Mouse (Mus musculus) olfactory bulb, adult 2 months (tissue): ENCODE results near the gene Mmachc.
"Not testable (repeated sequence)": the region's sequence is repeated elsewhere in the genome, so short reads cannot be mapped to it uniquely, and the experiment has no call there.

Experiments used
- CTCF ChIP-seq: fragments of 200-500 bp; IDR thresholded peaks from 2 replicates; pipeline ENCODE4 v1.5.1; 2012; ENCODE audit warnings: low read depth, mild to moderate bottlenecking, low read length, moderate library complexity; ENCODE audit not compliant: insufficient read depth
- POLR2A ChIP-seq: fragments of 200-500 bp; IDR thresholded peaks from 2 replicates; pipeline ENCODE4 v1.6.1; 2012; ENCODE audit warnings: mild to moderate bottlenecking, low read depth, low read length, moderate library complexity; ENCODE audit not compliant: insufficient read depth

DNA sequence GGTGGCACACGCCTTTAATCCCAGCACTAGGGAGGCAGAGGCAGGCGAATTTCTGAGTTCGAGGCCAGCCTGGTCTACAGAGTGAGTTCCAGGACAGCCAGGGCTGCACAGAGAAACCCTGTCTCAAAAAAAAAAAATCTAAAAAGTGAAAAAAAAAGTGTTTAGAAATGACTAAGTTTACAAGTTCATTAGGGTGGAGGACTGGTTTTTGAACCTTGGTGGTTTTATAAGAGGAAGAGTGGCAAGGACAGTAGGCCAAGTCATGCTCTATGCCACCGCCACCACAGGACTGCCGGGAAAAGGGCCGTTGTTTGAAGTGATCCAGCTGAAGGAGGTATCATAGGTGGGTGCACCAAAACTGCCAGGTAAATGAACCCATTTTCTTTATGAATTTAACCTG is 33.4 kb downstream of the Mmachc start:
- TF ChIP-seq POLR2A, CTCF: not testable (repeated sequence)
